Mouse (Mus musculus): Measurements from ENCODE around the gene Sertad3.
A peak's percentile ranks its signal among the peaks of the same experiment; 100 is the strongest.

Gene Sertad3

GRCm38 (mm10) chr7:27473156-27473834, at the start of gene Sertad3:
TSS of gene Sertad3 (plus strand) at chr7:27473768.
- peak; percentile 97 to 98 for DNase-seq (ENCODE audit: low spot score in 2 of 2)

- no peak for DNase-seq (ENCODE audit: low spot score in 2 of 2)
Measured at GRCm38 (mm10) chr7:27427387-27427786, 46.2 kb upstream of the Sertad3 start.

GRCm38 (mm10) chr7:27428002-27428401, 45.6 kb upstream of the Sertad3 start:
- no peak for DNase-seq (ENCODE audit: low spot score in 2 of 2)

- DNase-seq (ENCODE audit: low spot score in 2 of 2): no peak
Measured at GRCm38 (mm10) chr7:27429135-27429534, 44.4 kb upstream of the Sertad3 start.

- no peak for DNase-seq (ENCODE audit: low spot score in 2 of 2)
Measured at GRCm38 (mm10) chr7:27433349-27433748, 40.2 kb upstream of the Sertad3 start.

- DNase-seq (ENCODE audit: low spot score in 2 of 2): no peak
Measured at GRCm38 (mm10) chr7:27433794-27434193, 39.8 kb upstream of the Sertad3 start.

GRCm38 (mm10) chr7:27437544-27437943, 36.0 kb upstream of the Sertad3 start:
- peak in 1 of 2 experiments; percentile 46 for DNase-seq (ENCODE audit: low spot score in 2 of 2)

GRCm38 (mm10) chr7:27440014-27440413, 33.6 kb upstream of the Sertad3 start:
- DNase-seq (ENCODE audit: low spot score in 2 of 2): no peak

GRCm38 (mm10) chr7:27446051-27446450, 27.5 kb upstream of the Sertad3 start:
- no peak for DNase-seq (ENCODE audit: low spot score in 2 of 2)

- no peak for DNase-seq (ENCODE audit: low spot score in 2 of 2)
Measured at GRCm38 (mm10) chr7:27446521-27447418, 26.8 kb upstream of the Sertad3 start.

GRCm38 (mm10) chr7:27447419-27448286, 25.9 kb upstream of the Sertad3 start, which contains the start of the genes Sptbn4 and Blvrb:
TSS of gene Sptbn4 (minus strand) at chr7:27447686.
TSS of gene Blvrb (plus strand) at chr7:27447978.
- peak; percentile 98 for DNase-seq (ENCODE audit: low spot score in 2 of 2)

- DNase-seq (ENCODE audit: low spot score in 2 of 2): peak in 1 of 2 experiments; percentile 34
Measured at GRCm38 (mm10) chr7:27448421-27449206, 25.0 kb upstream of the Sertad3 start.

GRCm38 (mm10) chr7:27449256-27449862, 24.2 kb upstream of the Sertad3 start:
- peak; percentile 55 to 78 for DNase-seq (ENCODE audit: low spot score in 2 of 2)

GRCm38 (mm10) chr7:27451359-27451758, 22.2 kb upstream of the Sertad3 start:
- no peak for DNase-seq (ENCODE audit: low spot score in 2 of 2)

- no peak for DNase-seq (ENCODE audit: low spot score in 2 of 2)
Measured at GRCm38 (mm10) chr7:27452206-27452770, 21.3 kb upstream of the Sertad3 start.

GRCm38 (mm10) chr7:27454461-27455121, 19.0 kb upstream of the Sertad3 start:
- DNase-seq (ENCODE audit: low spot score in 2 of 2): no peak

- no peak for DNase-seq (ENCODE audit: low spot score in 2 of 2)
Measured at GRCm38 (mm10) chr7:27455273-27455672, 18.3 kb upstream of the Sertad3 start.

- DNase-seq (ENCODE audit: low spot score in 2 of 2): no peak
Measured at GRCm38 (mm10) chr7:27458614-27459013, 15.0 kb upstream of the Sertad3 start.

GRCm38 (mm10) chr7:27459640-27460039, 13.9 kb upstream of the Sertad3 start:
- no peak for DNase-seq (ENCODE audit: low spot score in 2 of 2)

GRCm38 (mm10) chr7:27460477-27460876, 13.1 kb upstream of the Sertad3 start:
- no peak for DNase-seq (ENCODE audit: low spot score in 2 of 2)
